Mouse (Mus musculus) left cerebral cortex, adult 8-10 months (tissue): ENCODE data around the gene 1700012B09Rik. TPM values are rescaled to one million over a fixed set of nuclear protein-coding genes. Genes with fewer than 3 reads are reported as not detected.

Experiments used
- DNase-seq, 2 experiments: peaks; one replicate each; pipeline ENCODE4 v3.0.0; 2022; ENCODE audit warnings: low spot score in 2 of 2
- total RNA-seq, 4 experiments: library from RNA; stranded (reverse); gene quantifications; 2 replicates each; pipeline ENCODE4 v1.2.4; 2022

The 1700012B09Rik gene
- total RNA-seq, 4 experiments from 2014 or later, result 0.59 TPM; not detected in 3

DNA sequence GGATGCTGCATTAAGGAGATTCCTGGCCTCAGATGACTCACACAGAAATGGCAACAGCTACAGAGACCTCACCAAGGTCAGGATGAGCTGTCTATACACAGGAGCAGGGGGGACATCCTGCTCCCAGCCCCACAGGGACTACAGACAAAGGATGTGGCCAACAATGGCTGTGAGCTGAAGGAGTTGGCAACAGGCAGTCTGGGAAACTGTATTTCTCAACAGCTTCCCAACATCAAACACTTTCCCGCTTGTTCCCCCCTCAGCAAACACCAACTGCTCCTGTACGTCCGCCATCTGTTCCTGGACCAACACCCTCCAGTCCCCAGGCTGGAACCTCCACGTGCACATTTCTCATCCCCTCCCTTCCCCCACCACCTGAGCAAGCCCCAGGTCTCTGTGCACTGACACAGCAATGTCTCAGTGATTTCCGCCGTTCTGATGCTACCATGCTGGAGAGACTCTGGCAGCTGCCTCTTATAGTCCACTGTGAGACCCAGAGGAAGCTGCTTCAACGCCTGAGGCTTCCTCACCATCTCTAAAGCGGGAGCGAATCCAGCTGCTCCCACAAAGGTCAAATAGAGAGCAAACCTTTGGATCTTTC is 39.8 kb downstream of the 1700012B09Rik start:
- no peak for DNase-seq

DNA sequence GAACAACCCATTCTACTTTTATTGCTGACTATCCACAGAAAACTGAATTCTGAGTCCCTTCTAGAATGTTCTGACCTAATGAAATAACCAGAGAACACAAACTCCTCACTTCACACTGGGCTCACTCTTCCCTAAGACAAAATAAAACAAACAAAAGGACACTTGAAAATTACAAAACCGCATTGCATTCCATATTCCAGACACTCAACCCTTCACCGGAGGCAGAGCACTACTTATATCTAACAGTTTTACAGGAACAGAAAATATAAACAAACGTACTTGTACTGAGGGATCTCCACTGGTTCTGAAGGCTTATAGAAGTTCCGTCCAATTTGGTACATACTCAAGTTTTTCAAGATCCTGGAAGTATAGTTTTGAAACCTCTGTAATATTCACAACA is 42.5 kb downstream of the 1700012B09Rik start:
- DNase-seq, result no peak

DNA sequence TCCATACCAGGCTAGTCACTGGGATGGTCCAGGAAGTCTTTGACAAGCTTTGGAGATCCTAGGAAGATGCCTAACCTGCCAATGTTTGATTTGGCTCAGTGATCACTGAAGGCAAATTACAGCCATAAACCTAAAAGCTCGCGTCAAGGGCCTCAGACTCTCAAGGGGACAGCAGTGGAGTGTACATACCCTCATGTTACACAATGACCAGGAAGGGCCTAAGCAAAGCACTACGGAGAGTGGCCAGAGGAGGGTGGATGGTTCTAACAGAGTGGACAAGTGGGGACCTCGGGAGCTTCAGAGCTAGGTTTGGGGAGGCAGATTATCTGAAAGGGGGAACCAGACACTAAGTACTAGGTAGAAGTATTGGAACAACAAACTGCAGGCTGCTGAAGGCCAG is 44.2 kb downstream of the 1700012B09Rik start:
- no peak for DNase-seq

DNA sequence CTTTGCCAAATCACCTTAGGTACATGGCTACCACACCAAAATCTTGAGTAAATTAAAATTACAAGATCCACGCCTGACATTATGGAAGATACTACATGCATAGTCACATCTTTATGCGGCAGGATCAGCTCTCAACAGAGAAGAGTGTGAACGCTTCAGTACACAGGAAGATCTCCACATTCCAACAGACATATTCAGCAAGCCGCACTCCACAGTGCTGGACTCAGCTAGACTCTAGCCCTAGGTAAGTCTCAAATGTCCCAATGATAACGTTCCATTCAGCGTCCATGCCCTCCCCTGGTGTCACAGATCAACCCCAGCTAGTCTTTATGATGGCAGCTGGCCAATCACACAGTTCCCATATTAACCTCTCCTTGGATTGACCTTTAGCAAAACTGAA is 44.8 kb downstream of the 1700012B09Rik start:
- no peak for DNase-seq

DNA sequence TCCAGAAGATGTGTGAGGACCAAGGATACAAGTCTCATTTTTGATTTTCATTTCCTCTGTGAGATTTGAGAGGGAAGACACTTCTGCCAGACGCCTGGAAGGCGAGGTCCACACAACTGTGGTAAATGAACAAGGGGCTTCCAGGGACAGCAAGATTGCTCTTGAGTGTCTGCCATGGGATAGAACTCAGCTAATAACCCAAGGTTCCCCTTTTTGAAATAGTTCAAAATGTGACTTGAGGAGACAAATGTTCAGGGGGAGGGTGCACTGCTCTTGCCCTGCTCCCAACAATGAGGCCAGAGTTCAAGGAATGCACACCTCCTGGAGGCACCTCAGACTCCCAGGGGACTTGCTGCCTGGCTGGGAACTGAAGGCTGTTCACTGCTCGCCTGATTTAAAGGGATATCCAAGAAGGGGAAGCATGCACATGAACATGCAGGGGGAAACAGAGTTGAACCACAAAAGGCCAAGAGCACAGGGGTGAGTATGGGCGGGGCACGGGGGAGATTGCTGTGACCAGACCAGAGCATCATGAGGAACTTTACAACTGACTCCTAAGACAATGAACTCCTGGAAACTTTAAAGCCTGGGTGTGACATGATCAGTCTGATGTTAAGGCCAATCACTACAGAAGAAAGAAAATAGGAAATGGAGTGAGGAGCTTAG is 45.9 kb downstream of the 1700012B09Rik start:
- DNase-seq, result no peak

DNA sequence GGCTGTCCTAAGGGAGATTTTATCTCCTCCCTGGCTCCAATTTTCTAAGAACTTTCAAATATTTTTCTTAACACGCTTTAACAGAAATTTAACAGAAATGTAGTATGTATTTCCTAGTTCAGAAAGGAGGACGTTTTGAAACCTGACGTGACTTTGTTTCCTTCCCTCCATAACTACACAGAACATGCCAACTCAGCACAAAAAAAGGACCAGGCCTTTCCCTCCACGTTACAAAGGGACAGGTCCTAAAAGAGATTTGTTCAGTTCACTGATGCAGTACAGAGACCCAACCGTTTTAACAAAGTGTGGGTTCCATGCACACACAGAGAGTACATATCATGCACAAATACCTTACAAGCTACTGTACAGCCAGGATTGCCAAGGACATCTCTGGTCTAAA is 49.2 kb downstream of the 1700012B09Rik start:
- no peak for DNase-seq

DNA sequence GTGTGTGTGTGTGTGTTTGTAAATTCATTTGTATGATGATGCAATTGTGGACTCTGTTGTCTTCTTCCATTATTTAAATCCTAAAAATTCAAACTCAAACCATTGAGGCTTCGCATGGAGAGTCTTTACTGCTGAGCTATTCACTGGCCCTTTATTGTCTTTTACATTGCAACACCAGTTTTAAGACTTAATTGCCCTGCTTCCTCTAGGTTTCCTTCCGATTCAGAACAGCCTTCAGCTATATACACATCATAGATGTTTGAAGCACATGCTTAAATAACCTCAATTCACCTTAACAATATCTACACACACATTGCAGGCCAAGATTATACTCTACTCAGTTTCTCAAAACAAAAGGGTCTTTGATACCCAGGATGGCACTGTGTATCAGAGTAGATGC is 50.4 kb downstream of the 1700012B09Rik start:
- no peak for DNase-seq

DNA sequence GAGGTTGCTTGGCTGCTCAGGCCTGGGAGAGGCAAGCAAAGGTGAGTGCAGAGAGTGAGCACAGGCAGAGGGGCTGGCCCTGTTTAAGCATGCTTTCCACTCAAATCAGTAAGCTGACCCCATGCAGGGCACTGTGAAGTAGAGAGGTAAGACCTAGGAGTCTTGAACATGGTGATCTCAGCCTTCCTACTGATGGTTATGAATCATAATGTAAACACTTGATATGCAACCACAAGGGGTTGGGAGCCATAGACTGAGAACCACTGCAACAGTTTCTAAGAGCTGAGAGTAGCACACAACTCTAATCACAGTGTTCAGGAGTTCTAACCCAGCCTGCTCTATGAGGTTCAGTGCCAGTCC is 52.5 kb downstream of the 1700012B09Rik start:
- no peak for DNase-seq

DNA sequence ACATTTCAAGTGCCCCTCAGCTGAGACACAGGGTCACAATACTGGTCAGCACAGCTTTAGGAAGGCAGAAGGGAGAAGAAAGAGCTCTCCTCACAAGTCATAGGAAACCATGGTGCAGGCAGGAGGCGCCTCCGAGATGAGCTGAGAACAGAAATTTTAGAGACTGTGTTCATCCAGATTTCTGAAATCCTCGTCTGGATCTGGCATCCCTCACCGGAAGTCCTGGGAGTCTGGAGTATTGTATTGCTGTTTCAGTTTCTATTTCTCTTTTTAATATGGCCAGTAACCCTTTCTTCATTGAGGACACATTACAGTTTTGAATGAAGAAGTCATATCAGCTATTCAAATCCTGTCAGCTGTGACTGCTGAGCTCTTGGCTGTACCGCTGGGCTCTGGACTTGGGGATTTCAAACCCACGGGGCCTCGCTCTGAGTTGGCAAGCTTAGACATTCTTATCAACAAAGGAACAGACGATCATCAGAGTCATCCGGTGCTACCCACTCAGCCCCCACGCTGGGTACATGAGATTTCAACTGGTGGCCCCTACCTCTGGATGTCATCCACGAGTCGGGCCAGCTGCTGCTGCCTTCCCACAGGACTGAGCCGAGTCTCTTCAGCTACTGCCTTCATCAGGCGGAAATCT is 53.0 kb downstream of the 1700012B09Rik start:
- no peak for DNase-seq

DNA sequence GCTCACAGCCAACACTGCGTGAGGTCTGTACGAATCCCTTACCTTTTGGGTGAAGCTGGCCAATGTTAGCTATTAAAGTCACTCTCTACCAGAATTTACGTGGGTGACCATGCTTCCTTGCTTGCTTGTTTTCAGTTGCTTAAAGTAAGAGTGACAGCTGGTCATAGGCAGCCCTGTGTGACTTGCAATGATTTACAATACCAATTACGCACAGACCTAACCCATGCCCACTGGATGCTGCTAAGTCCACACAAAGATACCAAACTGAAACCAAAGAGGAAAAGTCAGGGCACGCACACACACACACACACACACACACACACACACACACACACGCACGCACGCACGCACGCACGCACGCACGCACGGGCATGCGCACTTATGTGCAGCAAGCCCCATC is 55.6 kb downstream of the 1700012B09Rik start:
- DNase-seq, result no peak

DNA sequence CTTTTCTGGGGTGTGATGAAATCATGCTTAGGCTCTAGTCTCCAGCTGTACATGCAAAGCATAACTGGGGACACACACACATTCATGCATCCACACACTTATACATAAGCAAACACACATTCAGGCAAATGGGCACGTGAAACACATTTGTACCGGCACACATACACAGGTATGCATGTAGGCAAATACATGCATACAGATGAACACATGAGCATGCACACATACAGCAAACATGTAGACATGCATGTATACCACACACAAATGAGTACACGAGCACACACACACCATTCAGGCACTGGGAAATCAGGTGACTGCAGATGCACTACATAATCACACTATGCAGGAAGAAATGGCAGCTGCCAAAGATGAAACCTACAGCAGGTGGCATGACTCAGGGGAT is 59.9 kb downstream of the 1700012B09Rik start:
- DNase-seq, result no peak

Other genes starting within 250 kb of the 1700012B09Rik start
- gene Amotl1, start 126.0 kb downstream of the 1700012B09Rik start, total RNA-seq, result 10 to 100 TPM; 19.7 to 25.3 (median 21.9) TPM
- gene Piwil4, start 30.3 kb downstream of the 1700012B09Rik start, total RNA-seq, result not detected
- gene Fut4, start 18.6 kb downstream of the 1700012B09Rik start, total RNA-seq, result under 1 TPM; 0.15 to 0.32 (median 0.21) TPM
- 10 to 100 TPM; 14.6 to 19.7 (median 16.2) TPM for gene Mre11a, start 13.6 kb upstream of the 1700012B09Rik start, total RNA-seq
- gene Ankrd49, start 13.8 kb upstream of the 1700012B09Rik start, total RNA-seq, result 10 to 100 TPM; 13.2 to 15.8 (median 13.7) TPM
- gene Gpr83, start 89.2 kb upstream of the 1700012B09Rik start, total RNA-seq, result 10 to 100 TPM; 29.1 to 36.2 (median 31.5) TPM
- gene Izumo1r, start 132.9 kb upstream of the 1700012B09Rik start, total RNA-seq, result not detected